Mouse (Mus musculus): Measurements from ENCODE around the gene Mrpl1.

DNA sequence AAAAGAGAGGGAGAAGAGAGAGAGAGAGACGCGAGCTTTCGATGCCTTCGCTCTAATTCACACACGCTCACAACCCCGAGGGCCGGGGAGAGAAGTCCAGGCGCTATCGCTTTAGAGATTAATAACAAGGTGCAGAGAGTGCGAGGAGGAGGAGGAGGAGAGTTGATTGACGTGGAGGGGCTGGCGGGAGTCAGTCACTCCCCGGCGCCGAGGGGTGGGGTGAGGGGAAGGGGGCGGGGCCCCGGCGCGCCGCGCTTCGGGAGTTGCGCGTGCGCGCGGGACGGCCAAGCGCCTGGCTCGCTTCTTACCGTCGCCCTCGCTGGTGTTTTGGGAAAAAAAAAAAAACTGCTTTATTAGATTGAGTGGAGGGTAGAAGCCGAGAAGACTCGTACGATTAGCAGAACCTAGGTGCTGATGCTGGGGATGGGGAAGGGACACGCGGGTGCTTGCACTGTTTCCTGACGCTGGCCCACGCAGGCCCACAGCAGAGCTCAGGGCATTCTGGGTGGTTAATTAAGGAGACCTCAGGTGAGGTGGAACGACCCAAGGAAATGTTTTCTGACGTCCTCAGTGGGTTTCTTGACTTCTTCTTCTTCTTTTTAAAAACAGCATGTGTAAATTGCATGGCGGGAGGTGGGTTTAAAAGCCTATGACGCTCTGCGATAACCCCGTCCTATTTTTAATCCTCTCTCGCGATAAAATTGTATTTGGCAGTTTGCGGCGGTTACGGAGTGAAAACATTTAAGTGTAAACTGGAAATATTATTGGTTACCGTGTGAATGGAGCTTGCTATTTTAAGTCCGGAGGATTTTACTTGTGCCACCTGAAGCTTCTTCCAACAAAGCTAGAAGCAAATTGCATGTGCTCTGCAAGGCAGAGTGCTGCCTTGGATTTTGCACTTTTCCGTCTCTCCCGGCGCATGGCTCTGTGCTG, 46.6 kb upstream of the Mrpl1 start:
- TF ChIP-seq CTCF (IDR thresholded peaks at IDR 0.05; ENCODE audit: borderline replicate concordance, extremely low read depth, insufficient read depth, insufficient read length) = no peak
- no peak; the same call in 1 of the 2 replicates for TF ChIP-seq POLR2A (IDR thresholded peaks at IDR 0.05; ENCODE audit: borderline replicate concordance, extremely low read depth, insufficient read depth, insufficient read length, poor library complexity, severe bottlenecking)
